Mouse (Mus musculus): ENCODE measurements around the gene H2-DMb2. TPM values are rescaled to one million over a fixed set of nuclear protein-coding genes. Genes with fewer than 3 reads are reported as not detected.

The H2-DMb2 gene
- polyA plus RNA-seq, 1 experiment from 2014 or later: 0.65 TPM

DNA sequence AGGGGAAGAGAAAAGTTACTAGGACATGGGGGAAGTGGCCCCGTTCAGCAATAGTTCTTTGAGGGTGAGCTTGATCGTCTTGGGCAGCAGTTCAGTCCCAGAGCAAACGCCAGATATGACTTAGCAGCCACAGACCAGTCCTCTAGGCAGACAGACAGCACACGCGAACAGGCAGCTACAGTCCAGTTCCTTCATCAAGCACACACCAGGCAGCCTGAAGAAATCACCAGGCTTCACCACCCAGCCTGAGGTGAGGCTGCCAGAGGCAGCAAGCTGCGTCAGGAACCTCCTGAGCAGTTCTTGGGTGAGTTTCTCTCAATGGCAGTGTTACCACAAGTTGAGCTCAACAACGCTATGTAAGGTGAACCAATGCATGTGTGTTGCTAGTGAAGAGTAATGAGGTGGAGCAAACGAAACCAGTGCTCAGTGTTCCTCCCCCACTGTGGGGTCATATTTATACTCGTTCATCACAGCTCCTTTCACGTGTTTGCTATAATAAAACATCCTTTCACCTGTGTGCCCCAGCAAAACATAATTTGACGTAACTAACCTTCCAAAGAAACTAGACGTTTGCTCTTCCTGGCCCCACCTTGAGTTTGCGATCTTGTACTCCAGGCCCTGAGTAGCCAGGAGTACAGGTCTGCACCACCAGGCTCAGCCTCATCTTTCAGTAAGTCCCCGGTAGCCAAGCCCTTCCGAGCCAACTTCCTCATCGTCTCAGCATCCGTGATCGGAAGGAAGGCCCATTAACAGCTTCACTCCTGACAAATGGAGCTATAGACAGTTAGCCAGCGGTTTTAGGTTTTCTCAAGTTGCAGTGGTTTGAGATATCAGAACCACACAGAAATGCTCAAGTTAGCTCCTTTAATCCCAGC is 12.8 kb upstream of the H2-DMb2 start:
- H3K27ac ChIP-seq: no peak overlapping the region
- 87% methylated on average over 19 of the region's 19 CpGs for WGBS
- H3K4me2 ChIP-seq: no peak overlapping the region
- H3K9ac ChIP-seq: no peak overlapping the region
- H3K9me3 ChIP-seq: no peaks in the 10 kb centered on the region
- peaks cover 10% of the 10 kb centered on the region; the same call in 1 of the 2 replicates for H3K4me1 ChIP-seq
- H3K36me3 ChIP-seq (replicated peaks): no peaks in the 10 kb centered on the region
- ATAC-seq (replicated peaks): no peak
- H3K27me3 ChIP-seq (replicated peaks): no peaks in the 10 kb centered on the region
- no peak overlapping the region for H3K4me3 ChIP-seq

DNA sequence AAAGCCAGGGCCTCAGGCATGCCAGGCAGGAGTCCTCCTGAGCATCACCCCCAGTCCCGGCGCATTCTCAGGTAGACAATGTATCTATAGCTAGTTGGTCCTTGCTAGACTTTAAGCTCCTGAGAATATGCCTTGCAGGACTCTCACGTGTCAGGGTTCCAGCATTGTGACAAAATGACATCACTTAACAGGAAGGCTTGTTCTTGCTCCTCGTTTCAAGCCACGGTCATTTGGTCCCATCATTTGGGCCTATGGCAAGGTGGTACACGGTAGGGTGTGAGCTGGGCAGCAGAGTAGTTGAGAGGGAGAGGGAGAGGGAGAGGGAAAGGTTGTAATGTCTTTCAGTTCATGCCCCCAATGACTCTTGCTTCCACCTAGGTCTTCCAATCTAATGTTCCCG is 11.2 kb upstream of the H2-DMb2 start:
- no peak overlapping the region for H3K9ac ChIP-seq
- H3K27ac ChIP-seq: no peak overlapping the region
- peaks cover 7% of the 10 kb centered on the region for H3K27me3 ChIP-seq (replicated peaks)
- whole genome bisulfite sequencing: 65% methylated on average over 7 of the region's 7 CpGs
- peaks cover 15% of the 10 kb centered on the region; the same call in 1 of the 2 replicates for H3K4me1 ChIP-seq
- no peak overlapping the region for H3K4me2 ChIP-seq
- H3K4me3 ChIP-seq: no peak overlapping the region
- H3K36me3 ChIP-seq (replicated peaks): no peaks in the 10 kb centered on the region
- ATAC-seq (replicated peaks): no peak
- no peaks in the 10 kb centered on the region for H3K9me3 ChIP-seq

DNA sequence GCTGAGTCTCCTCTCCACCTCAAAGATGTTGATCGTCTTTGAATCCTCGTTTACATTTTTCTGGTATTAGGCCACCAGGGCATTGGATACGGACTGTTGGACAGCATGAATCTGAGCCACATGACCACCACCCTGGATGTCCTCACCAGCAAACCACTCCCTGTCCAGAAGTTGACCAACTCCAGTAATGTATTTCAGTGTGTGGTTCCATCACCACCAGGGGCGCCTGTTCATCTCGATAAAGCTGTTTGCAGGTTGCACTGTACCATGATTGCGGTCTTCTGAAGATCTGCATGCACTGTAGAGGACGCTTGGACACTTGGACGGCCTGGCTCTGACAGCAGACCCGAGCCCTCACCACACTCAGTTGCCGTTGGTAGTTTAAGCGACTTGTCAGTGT is 9.8 kb upstream of the H2-DMb2 start:
- Histone ChIP-seq H3K4me1 (peaks cover 15% of the 10 kb centered on the region; the same call in 1 of the 2 replicates), H3K9me3 (no peaks in the 10 kb centered on the region), H3K4me2 (no peak overlapping the region), H3K36me3 (replicated peaks) (no peaks in the 10 kb centered on the region), H3K4me3 (no peak overlapping the region), H3K9ac (no peak overlapping the region), H3K27ac (no peak overlapping the region), H3K27me3 (replicated peaks) (peaks cover 16% of the 10 kb centered on the region)
- no peak for ATAC-seq (replicated peaks)
- WGBS: 88% methylated on average over 11 of the region's 11 CpGs

DNA sequence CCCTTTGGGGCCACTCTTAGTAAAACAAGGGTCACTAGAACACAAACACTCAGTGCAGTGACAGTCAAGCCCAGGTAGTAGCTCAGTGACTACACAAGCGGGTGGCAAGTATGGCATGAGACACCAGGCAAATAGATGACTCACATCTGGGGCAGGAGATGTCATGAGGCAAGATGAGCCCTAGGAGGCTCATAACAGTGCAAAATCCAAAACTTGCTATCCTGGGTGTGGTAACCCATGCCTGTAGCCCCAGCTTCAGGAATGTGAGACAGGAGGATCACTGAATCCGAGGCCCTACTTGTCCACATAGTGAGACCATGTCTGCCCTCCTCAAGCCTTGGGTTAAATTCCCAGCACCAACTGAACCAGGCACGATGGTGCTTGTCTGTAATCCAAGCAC is 8.7 kb upstream of the H2-DMb2 start:
- Histone ChIP-seq H3K9me3 (no peaks in the 10 kb centered on the region), H3K27me3 (replicated peaks) (peaks cover 27% of the 10 kb centered on the region), H3K4me3 (no peak overlapping the region), H3K36me3 (replicated peaks) (no peaks in the 10 kb centered on the region), H3K27ac (no peak overlapping the region), H3K4me1 (peaks cover 11% of the 10 kb centered on the region), H3K4me2 (no peak overlapping the region), H3K9ac (no peak overlapping the region)
- ATAC-seq (replicated peaks): no peak
- WGBS: 90% methylated on average over 3 of the region's 3 CpGs

DNA sequence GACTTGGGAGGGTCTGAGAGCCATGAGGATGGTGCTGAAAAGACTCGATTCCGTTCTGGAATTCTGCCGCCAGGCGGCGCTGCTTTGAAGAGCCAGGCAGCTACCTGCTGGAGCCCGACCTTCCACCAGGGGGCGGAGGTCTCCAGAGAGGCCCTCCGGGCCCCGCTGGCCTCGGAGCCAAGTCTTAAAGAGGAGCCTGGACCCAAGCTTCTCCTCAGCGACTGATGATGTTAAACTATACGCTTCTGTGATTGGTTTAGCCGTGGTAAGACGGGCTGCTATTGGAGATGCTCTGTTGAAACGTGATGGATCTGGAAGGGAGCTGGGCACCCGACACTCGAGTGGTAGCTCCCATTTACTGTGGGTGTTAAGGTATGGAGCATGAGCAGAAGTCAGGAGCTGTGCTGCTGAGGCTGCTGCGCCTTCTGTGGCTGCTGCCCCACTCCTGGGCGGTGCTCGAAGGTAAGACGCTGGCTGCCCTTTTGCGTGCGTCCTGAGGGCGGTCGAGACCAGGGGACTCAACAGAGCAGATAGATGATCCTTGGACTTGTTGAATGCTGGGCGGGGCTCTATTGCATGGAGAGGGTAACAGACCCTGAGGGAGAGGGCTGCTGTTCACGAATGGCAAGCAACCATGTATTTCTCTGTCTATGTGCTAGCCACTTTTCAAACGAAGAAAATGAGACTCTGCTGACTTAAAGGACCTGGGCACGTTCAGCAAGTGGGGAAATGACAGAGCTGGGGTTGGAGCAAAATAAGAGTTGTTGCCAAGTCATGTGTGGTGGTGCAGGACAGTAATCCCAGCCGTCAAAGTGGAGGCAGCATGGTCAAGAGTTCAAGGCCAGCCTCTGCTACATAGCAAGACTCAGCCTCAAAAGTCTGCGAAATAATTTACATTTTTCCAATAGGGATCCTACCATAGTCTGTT is 7.5 kb upstream of the H2-DMb2 start:
- H3K4me2 ChIP-seq: peak overlapping the region; percentile 59
- peaks cover 11% of the 10 kb centered on the region for H3K4me1 ChIP-seq
- H3K9ac ChIP-seq: no peak overlapping the region
- peak; percentile 96 for ATAC-seq (replicated peaks)
- 6% methylated on average over 31 of the region's 31 CpGs for WGBS
- H3K9me3 ChIP-seq: no peaks in the 10 kb centered on the region
- no peak overlapping the region for H3K27ac ChIP-seq
- H3K27me3 ChIP-seq (replicated peaks): peaks cover 37% of the 10 kb centered on the region
- H3K36me3 ChIP-seq (replicated peaks): no peaks in the 10 kb centered on the region
- H3K4me3 ChIP-seq: peak overlapping the region; percentile 33

DNA sequence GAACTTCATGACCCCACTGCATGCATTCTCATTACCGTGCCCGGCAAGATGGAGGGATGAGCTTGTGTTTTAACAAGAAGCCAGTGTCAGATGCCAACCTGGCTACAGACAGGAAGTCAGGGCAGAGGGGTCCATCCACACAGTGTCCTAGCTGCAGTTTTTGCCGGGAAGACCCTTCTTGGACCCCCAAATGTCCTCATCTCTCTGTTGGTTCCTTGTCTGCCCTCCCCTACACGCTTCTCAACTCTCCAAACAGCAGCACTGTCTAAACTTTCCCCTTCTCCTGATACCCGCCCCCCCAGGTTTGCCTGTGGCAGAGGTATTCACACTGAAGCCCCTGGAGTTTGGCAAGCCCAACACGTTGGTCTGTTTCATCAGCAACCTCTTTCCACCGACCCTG is 5.5 kb upstream of the H2-DMb2 start:
- Histone ChIP-seq H3K9ac (no peak overlapping the region), H3K4me3 (no peak overlapping the region), H3K27ac (no peak overlapping the region), H3K27me3 (replicated peaks) (peaks cover 44% of the 10 kb centered on the region), H3K9me3 (no peaks in the 10 kb centered on the region), H3K36me3 (replicated peaks) (no peaks in the 10 kb centered on the region), H3K4me1 (peaks cover 11% of the 10 kb centered on the region), H3K4me2 (no peak overlapping the region)
- WGBS: 76% methylated on average over 7 of the region's 7 CpGs
- no peak for ATAC-seq (replicated peaks)

DNA sequence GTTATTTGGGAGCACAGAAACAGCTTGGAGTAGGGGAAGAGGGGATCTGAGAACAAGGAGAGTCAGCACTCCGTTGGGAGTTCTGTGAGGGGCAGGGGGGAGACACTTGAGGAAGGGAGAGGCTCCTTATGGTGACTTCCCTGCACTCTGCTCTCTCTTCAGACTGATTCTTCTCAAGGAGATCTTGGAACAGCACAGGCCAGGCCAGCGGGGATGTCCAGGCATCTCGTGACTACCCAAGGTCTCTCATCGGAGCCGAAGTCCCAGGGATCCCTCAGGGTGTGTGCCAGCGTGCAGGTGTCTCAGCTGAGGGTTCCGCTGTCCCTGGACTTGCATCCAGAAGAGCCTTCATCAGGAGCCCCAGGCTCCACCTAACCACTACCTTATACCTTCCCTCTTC is 4.5 kb upstream of the H2-DMb2 start:
- H3K27me3 ChIP-seq (replicated peaks): peaks cover 44% of the 10 kb centered on the region
- H3K36me3 ChIP-seq (replicated peaks): no peaks in the 10 kb centered on the region
- H3K9me3 ChIP-seq: no peaks in the 10 kb centered on the region
- no peak for ATAC-seq (replicated peaks)
- no peak overlapping the region for H3K27ac ChIP-seq
- H3K4me2 ChIP-seq: no peak overlapping the region
- WGBS: 82% methylated on average over 7 of the region's 7 CpGs
- H3K4me3 ChIP-seq: no peak overlapping the region
- no peak overlapping the region for H3K9ac ChIP-seq
- H3K4me1 ChIP-seq: peaks cover 11% of the 10 kb centered on the region

DNA sequence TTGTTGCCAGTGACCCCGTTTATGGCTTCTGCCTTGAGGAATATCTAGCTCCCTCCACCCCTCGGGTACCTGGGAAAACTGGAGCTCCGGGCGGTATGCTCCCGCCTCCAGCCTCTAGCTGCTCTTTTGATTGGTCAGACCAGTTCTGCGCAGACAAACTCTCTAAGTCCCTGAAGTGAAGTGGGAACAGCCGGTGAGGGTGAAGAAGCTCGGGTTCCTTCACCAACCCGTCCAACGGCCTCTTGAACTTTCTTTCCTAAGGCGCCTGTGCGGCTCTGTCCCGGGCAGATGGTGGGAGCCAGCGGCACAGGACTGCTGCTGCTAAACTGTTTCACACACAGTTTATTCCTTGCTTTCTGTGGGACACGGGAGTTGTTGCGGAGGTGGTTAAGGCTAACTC is 3.7 kb upstream of the H2-DMb2 start:
- Histone ChIP-seq H3K36me3 (replicated peaks) (no peaks in the 10 kb centered on the region), H3K4me3 (peak overlapping the region; percentile 20), H3K9ac (no peak overlapping the region), H3K4me1 (peaks cover 11% of the 10 kb centered on the region), H3K27me3 (replicated peaks) (peaks cover 44% of the 10 kb centered on the region), H3K27ac (no peak overlapping the region), H3K4me2 (peak overlapping the region; percentile 44), H3K9me3 (no peaks in the 10 kb centered on the region)
- no peak for ATAC-seq (replicated peaks)
- 1% methylated on average over 16 of the region's 16 CpGs for WGBS

DNA sequence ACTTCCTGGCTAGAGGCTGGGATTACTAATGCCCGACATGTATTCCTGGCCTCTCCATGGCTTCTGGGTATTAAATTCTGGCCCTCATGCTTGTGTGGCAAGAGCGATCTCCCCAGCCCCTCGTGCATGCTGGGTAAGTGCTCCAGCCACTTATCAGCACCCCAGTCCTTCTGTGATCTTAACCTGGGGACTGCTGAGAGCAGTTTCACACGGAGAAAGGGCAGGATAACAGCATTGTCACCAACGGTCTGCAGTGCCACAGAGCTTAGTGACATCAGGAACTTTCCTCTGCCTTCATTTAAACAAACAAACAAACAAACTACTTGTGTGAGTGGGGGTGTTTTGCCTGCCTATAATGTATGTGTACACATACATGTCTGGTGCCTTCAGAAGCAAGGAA is 2.9 kb upstream of the H2-DMb2 start:
- no peak overlapping the region for H3K9ac ChIP-seq
- H3K27ac ChIP-seq: no peak overlapping the region
- peaks cover 44% of the 10 kb centered on the region for H3K27me3 ChIP-seq (replicated peaks)
- H3K36me3 ChIP-seq (replicated peaks): no peaks in the 10 kb centered on the region
- ATAC-seq (replicated peaks): no peak
- peaks cover 11% of the 10 kb centered on the region for H3K4me1 ChIP-seq
- WGBS: 15% methylated on average over 5 of the region's 5 CpGs
- H3K4me2 ChIP-seq: no peak overlapping the region
- no peaks in the 10 kb centered on the region for H3K9me3 ChIP-seq
- H3K4me3 ChIP-seq: no peak overlapping the region

DNA sequence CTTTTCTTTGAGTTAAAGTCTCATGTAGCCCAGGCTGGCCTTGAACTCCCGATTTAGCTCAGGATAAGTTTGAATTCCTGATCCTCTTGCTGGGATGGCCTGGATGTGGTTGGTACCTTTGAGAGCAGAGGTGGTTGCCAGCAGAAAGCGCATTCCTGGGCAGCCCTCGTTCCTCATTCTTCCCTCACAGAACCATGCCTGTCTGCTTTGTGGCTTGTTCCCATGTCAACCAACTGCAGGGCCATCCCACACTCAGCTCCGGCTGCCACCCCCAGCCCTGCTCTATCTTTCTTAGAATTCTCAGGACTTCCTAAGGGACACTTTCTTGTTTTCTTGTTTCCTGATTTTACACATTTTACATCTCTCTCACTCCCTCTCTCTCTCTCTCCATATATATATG is 1.7 kb upstream of the H2-DMb2 start:
- no peaks in the 10 kb centered on the region for H3K36me3 ChIP-seq (replicated peaks)
- no peak overlapping the region for H3K9ac ChIP-seq
- no peak for ATAC-seq (replicated peaks)
- H3K27ac ChIP-seq: no peak overlapping the region
- no peak overlapping the region for H3K4me2 ChIP-seq
- whole genome bisulfite sequencing: 64% methylated on average over 4 of the region's 4 CpGs
- peaks cover 6% of the 10 kb centered on the region for H3K4me1 ChIP-seq
- H3K4me3 ChIP-seq: no peak overlapping the region
- no peaks in the 10 kb centered on the region for H3K9me3 ChIP-seq
- peaks cover 40% of the 10 kb centered on the region for H3K27me3 ChIP-seq (replicated peaks)

DNA sequence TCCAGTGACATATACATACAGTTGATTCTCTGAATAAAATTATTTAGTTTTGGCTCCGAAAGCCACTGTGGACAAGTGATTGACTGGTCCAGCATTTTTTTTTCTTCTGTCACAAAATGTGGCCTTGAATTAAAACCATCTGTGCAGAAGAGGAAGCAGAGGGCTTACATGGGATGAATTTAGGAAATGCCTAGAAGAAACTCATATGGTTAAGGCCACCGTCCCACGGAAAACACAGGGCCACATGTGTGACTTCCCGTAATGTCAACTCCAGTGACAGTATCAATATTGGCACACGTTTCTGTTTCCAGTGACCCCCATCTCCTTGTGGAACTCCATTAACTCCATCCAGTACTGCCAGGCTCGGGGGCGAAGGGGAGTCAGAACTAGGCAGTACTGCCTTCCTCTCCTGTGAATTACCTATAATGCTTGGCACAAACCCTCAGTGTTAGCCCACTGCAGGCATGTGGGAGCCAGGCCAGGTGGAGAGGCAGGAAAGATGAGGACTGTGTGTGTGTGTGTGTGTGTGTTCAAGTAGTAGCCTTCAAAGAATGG is 574 bp upstream of the H2-DMb2 start:
- H3K27me3 ChIP-seq (replicated peaks): peaks cover 36% of the 10 kb centered on the region
- WGBS: 84% methylated on average over 7 of the region's 7 CpGs

DNA sequence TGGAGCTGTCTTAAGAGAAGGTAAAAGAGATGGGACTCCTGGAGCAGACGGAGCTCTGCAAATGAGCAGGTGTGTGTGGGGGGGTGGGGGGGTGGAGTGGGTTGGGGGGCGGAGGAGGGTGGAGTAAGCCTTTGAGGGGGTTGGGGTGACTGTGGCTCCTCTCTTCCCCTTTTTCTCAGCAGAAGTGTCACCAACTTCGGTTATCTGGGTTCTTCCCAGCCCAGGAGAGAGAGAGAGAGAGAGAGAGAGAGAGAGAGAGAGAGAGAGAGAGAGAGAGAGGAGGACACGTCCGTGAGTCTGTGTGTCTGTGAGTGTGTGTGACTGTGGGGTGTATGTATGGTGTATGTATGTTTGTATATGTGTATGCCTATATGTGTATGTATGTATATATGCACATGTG is 354 bp downstream of the H2-DMb2 start:
- H3K27me3 ChIP-seq (replicated peaks): peaks cover 27% of the 10 kb centered on the region
- 73% methylated on average over 5 of the region's 5 CpGs for WGBS
- H3K4me2 ChIP-seq: no peak overlapping the region
- no peaks in the 10 kb centered on the region for H3K9me3 ChIP-seq
- peaks cover 6% of the 10 kb centered on the region for H3K4me1 ChIP-seq
- no peaks in the 10 kb centered on the region for H3K36me3 ChIP-seq (replicated peaks)
- no peak for ATAC-seq (replicated peaks)
- no peak overlapping the region for H3K27ac ChIP-seq
- H3K9ac ChIP-seq: no peak overlapping the region
- no peak overlapping the region for H3K4me3 ChIP-seq

More for the DNA sequence above, 574 bp upstream of the H2-DMb2 start:
- H3K4me2 ChIP-seq: no peak overlapping the region
- peaks cover 6% of the 10 kb centered on the region for H3K4me1 ChIP-seq
- no peak overlapping the region for H3K4me3 ChIP-seq
- no peak for ATAC-seq (replicated peaks)
- H3K27ac ChIP-seq: no peak overlapping the region
- H3K36me3 ChIP-seq (replicated peaks): no peaks in the 10 kb centered on the region
- no peaks in the 10 kb centered on the region for H3K9me3 ChIP-seq
- H3K9ac ChIP-seq: no peak overlapping the region
